Mouse (Mus musculus) bone marrow, adult 2 months (tissue): ENCODE results near the gene Ryr2. TPM values are rescaled to one million over a fixed set of nuclear protein-coding genes. Genes with fewer than 3 reads are reported as not detected.

Source experiments
- H3K27ac ChIP-seq: fragments of 200-500 bp; 2 replicates; pipeline ENCODE4 v1.5.1; 2012; ENCODE audit warnings: low read depth, mild to moderate bottlenecking, control low read depth, inconsistent platforms, low read length; ENCODE audit not compliant: control insufficient read depth, poor library complexity, insufficient read depth
- H3K4me1 ChIP-seq: fragments of 200-500 bp; 2 replicates; pipeline ENCODE4 v1.6.1; 2011; ENCODE audit warnings: low read length; ENCODE audit not compliant: control insufficient read depth, insufficient read depth
- H3K4me3 ChIP-seq: fragments of 200-500 bp; replicated peaks from 2 replicates; pipeline ENCODE3; 2011; ENCODE audit warnings: mild to moderate bottlenecking, low read depth, low read length, control low read depth; ENCODE audit not compliant: control insufficient read depth
- CTCF ChIP-seq: fragments of 200-500 bp; IDR thresholded peaks from 2 replicates; pipeline ENCODE4 v1.5.1; 2011; ENCODE audit warnings: low read length, control low read depth; ENCODE audit not compliant: control insufficient read depth, insufficient read depth
- POLR2A ChIP-seq: fragments of 200-500 bp; IDR thresholded peaks from 2 replicates; pipeline ENCODE4 v1.6.1; 2011; ENCODE audit warnings: low read depth, mild to moderate bottlenecking, control low read depth, low read length, borderline replicate concordance; ENCODE audit not compliant: control insufficient read depth
- WGBS: fragments of 180-500 bp; shearing (Covaris S2); methylation state at CpG from one replicate; pipeline ENCODE4 v1.1.7; 2018; 5-methylcytosine and 5-hydroxymethylcytosine counted together
- polyA plus RNA-seq: library from polyadenylated mRNA; stranded (reverse); fragments of >200 nt; gene quantifications from 2 replicates; pipeline ENCODE4 v1.2.4, GENCODE M21; 2011; ENCODE audit warnings: low replicate concordance; ENCODE audit not compliant: missing spikeins, insufficient read depth, insufficient read length

Gene Ryr2
- polyA plus RNA-seq, 1 experiment, result 1.6 TPM

GRCm38 (mm10) chr13:12036834-12037233, 69.9 kb downstream of the Ryr2 start:
- H3K4me1 ChIP-seq, result peaks cover 4% of the 10 kb centered on the region
- 66% methylated on average over 4 of the region's 4 CpGs for WGBS

DNA sequence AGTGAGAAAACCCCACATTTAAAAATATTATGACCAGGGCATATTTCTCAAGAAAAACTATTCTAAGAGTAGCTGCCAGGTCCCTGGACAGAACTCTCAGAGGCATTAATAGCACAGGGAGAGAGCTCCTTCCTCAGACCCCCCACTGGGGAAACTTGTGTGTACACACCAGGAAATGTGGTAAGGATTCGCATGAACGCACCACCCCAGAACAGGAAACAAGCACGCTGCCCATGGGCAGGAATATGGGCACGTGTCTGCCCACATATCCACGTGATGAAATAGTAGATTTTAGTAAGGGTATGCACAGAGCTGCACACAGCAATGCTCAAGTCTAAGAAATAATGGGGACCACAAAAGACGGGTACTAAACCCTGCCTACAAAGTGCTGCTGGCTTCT, 72.8 kb downstream of the Ryr2 start:
- WGBS, result 6% methylated on average over 6 of the region's 6 CpGs
- no peak overlapping the region for H3K4me3 ChIP-seq
- no peak for TF ChIP-seq POLR2A
- no peak for TF ChIP-seq CTCF
- H3K4me1 ChIP-seq, result peaks cover 4% of the 10 kb centered on the region
- H3K27ac ChIP-seq, result no peak overlapping the region

More at GRCm38 (mm10) chr13:12036834-12037233, 69.9 kb downstream of the Ryr2 start:
- TF ChIP-seq CTCF, result no peak
- Histone ChIP-seq H3K4me3 (no peak overlapping the region), H3K27ac (no peak overlapping the region)

DNA sequence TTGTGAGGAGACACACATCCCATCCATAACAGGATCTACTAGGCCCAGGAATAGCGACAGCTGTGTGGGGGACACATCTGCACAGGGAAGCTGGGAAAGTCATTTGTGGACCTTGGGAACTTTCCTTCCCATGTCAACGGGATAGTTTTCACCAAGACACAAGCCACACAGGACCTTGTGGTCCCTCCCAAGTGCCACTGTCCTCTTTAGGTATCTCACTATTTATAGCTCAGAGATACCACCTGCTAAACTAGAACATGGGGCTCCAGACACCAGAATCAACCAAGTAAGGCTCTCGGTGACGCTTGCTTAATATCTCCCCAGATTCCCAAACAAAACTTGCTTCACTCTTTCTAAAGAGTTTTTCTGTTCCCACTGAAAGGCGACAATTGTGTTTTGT, 73.5 kb downstream of the Ryr2 start:
- H3K4me3 ChIP-seq, result no peak overlapping the region
- H3K4me1 ChIP-seq, result peaks cover 2% of the 10 kb centered on the region; the same call in 1 of the 2 replicates
- no peak overlapping the region for H3K27ac ChIP-seq
- TF ChIP-seq POLR2A (no peak), CTCF (no peak)
- WGBS, result 56% methylated on average over 5 of the region's 5 CpGs

- Histone ChIP-seq H3K4me3 (no peak overlapping the region), H3K4me1 (peaks cover 2% of the 10 kb centered on the region; the same call in 1 of the 2 replicates), H3K27ac (no peak overlapping the region)
- 57% methylated on average over 7 of the region's 7 CpGs for WGBS
- TF ChIP-seq POLR2A (no peak), CTCF (no peak)
Measured at GRCm38 (mm10) chr13:12029841-12030240, 76.9 kb downstream of the Ryr2 start.

- 78% methylated on average over 4 of the region's 4 CpGs for WGBS
- H3K4me3 ChIP-seq, result no peak overlapping the region
- H3K4me1 ChIP-seq, result peaks cover 2% of the 10 kb centered on the region; the same call in 1 of the 2 replicates
- no peak for TF ChIP-seq CTCF
- TF ChIP-seq POLR2A, result no peak
- no peak overlapping the region for H3K27ac ChIP-seq
Measured at GRCm38 (mm10) chr13:12029326-12029725, 77.4 kb downstream of the Ryr2 start.

GRCm38 (mm10) chr13:12018046-12018445, 88.7 kb downstream of the Ryr2 start:
- no peak for TF ChIP-seq CTCF
- TF ChIP-seq POLR2A, result no peak
- 84% methylated on average over 9 of the region's 9 CpGs for WGBS
- H3K4me3 ChIP-seq, result no peak overlapping the region
- no peaks in the 10 kb centered on the region for H3K4me1 ChIP-seq
- H3K27ac ChIP-seq, result no peak overlapping the region

- no peak overlapping the region for H3K27ac ChIP-seq
- no peaks in the 10 kb centered on the region for H3K4me1 ChIP-seq
- TF ChIP-seq CTCF, result no peak
- no peak overlapping the region for H3K4me3 ChIP-seq
- WGBS, result 78% methylated on average over 8 of the region's 8 CpGs
Measured at GRCm38 (mm10) chr13:12013986-12014385, 92.8 kb downstream of the Ryr2 start.

DNA sequence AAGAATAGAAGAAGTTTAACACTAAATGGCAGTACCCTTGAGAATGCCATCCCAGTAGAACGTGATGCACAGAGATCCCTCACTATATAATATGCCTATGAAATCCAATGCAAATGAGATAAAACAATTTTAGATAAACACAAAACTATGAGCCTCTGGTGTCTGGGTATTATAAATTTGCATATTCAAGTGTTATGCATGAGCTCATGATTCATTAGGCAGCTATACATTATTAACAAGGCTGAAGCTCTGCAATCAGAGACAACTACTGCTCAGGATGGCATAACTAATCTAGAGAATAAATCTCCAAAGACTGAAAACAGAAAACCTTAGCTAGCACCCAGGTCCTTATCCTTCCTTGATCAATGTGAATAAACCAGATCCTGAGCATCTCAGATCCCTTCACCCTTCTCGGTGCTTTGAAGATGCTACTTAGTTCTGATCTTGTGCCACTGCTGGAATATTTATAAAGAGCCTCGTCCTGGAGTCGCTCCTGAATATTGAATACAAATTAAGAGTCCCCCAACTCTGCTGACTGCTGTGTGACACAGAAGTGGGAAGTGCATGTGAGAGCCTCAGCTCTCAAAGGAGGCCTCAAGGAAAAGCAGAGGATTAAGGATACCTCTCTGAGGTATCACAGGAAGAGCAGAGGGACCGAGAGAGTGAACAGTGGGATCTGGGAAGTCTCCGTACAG, 97.6 kb downstream of the Ryr2 start:
- H3K27ac ChIP-seq, result no peak overlapping the region
- no peaks in the 10 kb centered on the region for H3K4me1 ChIP-seq
- TF ChIP-seq POLR2A (no peak), CTCF (no peak)
- 75% methylated on average over 6 of the region's 6 CpGs for WGBS
- no peak overlapping the region for H3K4me3 ChIP-seq

GRCm38 (mm10) chr13:12007579-12007978, 99.2 kb downstream of the Ryr2 start:
- 73% methylated on average over 2 of the region's 2 CpGs for WGBS

More at GRCm38 (mm10) chr13:12007579-12007978, 99.2 kb downstream of the Ryr2 start:
- Histone ChIP-seq H3K4me1 (no peaks in the 10 kb centered on the region), H3K4me3 (no peak overlapping the region), H3K27ac (no peak overlapping the region)
- TF ChIP-seq CTCF (no peak), POLR2A (no peak)
